Mouse (Mus musculus) right cerebral cortex, adult 18-20 months (tissue): ENCODE measurements at regions not wholly inside any gene's neighbourhood (a gene's known extent, or its start where the extent isn't known, plus 50 kb on each side); places are given as distances from the start of the nearest gene placed in this dataset.
A peak's percentile ranks its signal among the peaks of the same experiment; 100 is the strongest.

ENCODE experiments used
- DNase-seq: peaks from one replicate; pipeline ENCODE4 v3.0.0; 2022; ENCODE audit warnings: mixed read lengths

DNA sequence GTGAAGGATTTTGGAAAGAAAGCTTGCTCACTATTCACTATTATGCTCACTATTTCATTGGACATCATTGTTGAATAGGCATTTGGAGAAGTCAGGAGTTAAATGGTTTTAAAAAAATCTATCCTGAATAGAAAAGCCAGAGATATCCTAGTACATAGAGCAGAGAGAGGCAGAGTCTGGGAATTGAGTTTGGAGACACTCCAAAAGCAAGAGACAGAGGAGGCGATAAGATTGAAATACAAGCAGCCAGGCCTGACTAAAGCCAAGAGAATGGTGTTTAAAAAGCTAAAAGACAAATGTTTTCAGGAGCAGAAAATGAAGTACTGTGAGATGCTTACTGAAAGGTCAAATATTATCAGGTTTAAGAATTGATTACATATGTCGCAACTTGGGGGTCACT, 400.1 kb downstream of the Gm9195 start:
- DNase-seq = no peak

DNA sequence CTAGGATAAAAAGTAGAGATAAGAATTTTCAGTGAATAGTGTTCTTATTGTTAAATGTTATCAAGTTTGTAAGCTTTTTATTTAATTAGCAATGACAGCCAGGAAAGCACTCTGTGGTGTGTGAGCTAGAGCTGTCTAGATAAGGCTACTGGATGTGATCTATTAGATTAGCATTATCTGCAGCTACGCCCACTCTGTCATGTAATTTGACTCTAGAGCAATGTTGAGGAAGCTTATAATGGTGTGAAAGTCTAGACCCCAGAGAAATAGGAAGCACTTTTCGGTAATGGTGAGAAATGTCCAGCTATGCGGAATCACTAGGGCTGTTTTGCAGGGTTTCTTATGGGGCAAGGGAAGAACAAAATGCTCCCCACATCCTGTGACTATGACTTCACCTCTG, 410.2 kb downstream of the Gm9195 start:
- DNase-seq = no peak

GRCm38 (mm10) chr14:72064111-72064812, 427.4 kb downstream of the Gm9195 start:
- DNase-seq = peak; percentile 70

- peak; percentile 12 for DNase-seq
These were observed 448.8 kb downstream of the Gm9195 start for GRCm38 (mm10) chr14:72042881-72043236.

GRCm38 (mm10) chr14:72042112-72042880, 449.3 kb downstream of the Gm9195 start:
- DNase-seq = peak; percentile 41

- no peak for DNase-seq
These were observed 461.2 kb downstream of the Gm9195 start for GRCm38 (mm10) chr14:72030396-72030795.

DNA sequence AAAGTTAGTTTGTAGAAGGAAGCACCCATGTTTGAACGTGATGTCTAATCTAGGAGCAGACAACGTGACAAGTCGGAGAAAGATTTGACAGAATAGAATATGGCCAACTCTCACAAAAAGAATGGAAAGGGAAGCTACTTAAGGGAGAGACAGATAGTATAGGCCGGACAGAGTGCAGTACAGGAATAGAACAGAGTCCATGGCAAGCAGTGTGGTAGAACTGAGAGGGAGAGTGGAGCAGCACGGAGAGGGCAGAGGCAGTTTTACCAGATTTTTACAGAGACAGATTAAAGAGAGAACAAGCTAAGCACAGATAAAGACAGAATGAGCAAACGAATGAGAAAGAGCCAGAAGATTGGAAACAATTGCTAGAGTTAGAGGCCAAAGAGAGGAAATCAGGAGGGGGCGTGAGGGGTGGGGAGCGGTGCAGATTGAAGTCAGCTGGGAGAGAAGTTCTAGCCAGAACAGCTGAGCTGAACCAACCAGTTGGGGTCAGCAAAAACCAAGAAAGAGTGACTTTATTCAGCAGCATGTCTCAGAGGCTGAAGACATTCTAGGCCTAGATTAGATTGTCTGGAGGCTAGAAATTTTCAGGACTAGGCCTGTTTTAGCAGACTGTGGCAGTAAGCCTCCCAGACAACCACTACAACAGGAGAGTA, 464.1 kb downstream of the Gm9195 start:
- no peak for DNase-seq

DNA sequence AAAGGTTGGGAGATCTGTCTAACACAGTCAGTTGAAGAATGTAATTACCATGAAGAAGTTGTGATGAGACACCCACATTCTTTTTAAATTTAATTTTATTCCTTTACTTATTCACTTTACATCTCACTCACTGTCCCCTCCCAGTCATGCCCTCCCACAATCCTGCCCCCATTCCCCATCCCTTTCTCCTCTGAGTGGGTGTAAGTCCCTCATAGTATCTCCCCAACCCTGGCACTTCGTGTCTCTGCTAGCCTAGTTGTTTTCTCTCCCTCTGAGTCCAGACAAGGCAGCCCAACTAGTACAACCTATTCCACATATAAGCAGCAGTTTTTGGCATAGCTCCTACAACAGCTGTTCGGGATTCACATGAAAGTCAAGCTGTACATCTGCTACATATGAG, 487.3 kb downstream of the Gm9195 start:
- DNase-seq = no peak

- DNase-seq = peak; percentile 42
These were observed 489.2 kb downstream of the Gm9195 start for GRCm38 (mm10) chr14:72002205-72003138.

DNA sequence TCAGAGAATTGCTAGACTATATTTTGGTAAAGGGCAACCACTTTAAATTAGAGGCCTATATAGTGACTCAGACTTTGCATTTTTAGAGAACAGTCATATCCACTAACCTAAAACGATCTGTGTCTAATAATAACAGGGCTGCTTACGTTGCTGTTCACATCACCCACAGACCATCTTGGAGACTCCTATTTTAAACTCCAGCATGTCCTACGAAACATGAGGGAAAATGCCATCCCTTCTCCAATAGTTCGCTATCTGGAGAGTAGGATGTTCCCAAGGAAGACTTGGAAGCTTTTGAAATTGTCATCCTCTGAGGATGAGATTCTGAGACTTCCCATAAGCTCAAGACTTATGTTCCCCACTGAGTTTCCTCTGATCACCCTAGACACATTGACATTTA, 518.6 kb downstream of the Gm9195 start:
- peak; percentile 33 for DNase-seq

DNA sequence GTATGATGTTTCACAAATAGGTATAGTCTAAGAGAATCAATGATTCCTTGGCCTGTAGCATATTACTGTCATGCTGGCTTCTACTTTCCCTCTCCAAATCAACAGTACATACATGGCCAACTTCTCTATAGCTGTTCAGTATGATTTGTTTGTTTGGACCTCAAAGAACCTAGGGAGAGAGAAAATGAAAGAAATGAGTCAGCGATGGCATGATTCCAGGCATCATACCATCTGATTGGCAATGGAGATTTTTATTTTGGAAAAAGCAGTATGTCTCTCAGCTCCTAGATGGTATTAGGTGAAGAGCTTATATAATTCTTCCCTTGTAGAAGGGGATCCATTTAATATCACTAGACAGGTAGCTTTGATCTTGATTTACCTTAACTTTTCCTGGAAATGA, 519.1 kb downstream of the Gm9195 start:
- peak; percentile 12 for DNase-seq

DNA sequence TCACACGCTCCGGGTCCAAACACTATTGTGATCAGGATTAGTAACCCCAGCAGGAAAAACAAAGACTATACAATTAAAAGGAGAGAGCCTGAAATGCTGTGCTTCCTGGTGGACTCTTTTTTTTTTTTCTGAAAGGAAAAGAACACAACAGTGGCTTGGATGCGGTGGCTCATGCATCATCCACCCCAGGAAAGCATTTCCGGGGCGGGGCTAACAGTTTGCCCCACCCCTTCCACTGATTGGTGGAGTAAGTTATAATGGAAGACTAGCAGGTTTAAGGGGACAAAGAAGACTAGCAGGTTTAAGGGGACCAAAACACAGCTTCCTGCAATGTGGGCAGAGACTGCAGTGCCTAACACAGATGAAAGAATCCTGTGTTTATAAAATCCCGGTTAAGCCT, 524.0 kb downstream of the Gm9195 start:
- DNase-seq = no peak

DNA sequence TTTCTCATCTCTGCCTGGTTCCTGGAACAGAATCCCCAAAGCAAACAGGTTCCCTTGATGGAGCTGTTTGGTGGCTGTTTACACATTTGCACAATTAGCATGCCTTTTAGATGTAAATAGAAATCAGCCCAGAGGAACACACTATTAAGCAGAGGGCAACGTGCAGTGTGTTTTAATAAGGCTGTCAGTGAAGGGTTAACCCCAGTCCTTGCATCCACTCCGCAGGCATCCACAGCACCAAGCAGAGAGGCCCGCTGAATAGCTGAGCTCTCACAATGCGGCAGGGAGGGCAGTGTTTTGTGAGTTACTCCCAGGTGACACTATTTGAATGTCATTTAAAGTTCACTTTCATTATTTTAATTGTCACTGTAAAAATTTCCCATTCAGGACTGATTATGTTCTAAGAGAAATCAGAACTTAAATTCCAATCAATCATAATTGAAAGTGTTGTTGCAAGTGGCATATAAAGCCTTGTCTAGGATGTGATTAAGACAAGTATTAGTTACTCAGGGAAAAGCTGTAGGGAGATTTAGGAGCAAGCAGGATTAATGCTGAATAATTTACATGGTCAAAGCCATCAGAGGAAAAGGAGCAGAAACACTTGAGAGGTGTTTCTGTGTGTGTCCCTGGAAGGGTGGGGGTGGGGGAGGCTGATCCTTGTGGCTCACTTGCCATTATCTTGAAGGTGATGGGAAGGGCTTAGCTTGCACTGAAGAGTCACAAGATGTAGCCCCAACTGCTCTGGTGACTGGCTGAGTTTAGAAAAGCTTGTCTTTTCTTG, 528.1 kb downstream of the Gm9195 start:
- DNase-seq = no peak

GRCm38 (mm10) chr14:71948701-71949100, 542.9 kb downstream of the Gm9195 start:
- no peak for DNase-seq

- DNase-seq = no peak
These were observed 554.5 kb downstream of the Gm9195 start for GRCm38 (mm10) chr14:71937157-71937485.

- no peak for DNase-seq
These were observed 555.1 kb downstream of the Gm9195 start for GRCm38 (mm10) chr14:71936373-71937156.

GRCm38 (mm10) chr14:71915964-71916363, 575.7 kb downstream of the Gm9195 start:
- DNase-seq = no peak

DNA sequence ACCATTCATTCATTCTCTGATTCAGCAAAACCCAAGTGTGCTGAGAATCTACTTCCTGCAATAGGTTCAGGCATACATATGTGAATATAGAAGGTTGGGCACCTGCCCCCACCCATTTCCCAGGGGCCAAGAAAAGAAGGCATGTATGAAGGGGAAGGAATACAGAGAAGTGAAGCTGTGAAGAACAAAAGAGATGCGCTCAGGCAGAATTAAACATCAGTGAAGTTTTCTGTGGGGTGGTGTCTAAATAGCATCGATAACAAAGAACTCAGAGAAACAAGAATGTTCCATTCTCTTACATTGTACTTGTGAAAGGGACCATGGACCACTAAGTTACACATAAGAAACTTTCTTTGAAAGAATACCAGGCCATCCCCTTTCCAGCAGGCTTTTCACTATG, 580.7 kb downstream of the Gm9195 start:
- DNase-seq = no peak

- DNase-seq = no peak
These were observed 596.2 kb downstream of the Gm9195 start for GRCm38 (mm10) chr14:71895468-71895867.

GRCm38 (mm10) chr14:71894811-71895210, 596.8 kb downstream of the Gm9195 start:
- DNase-seq = peak; percentile 51

GRCm38 (mm10) chr14:71893361-71893760, 598.3 kb downstream of the Gm9195 start:
- no peak for DNase-seq
